Mouse (Mus musculus) large intestine, adult 2 months (tissue): ENCODE results near the gene Tcaf1. TPM values are rescaled to one million over a fixed set of nuclear protein-coding genes. Genes with fewer than 3 reads are reported as not detected.

Source experiments
- DNase-seq: peaks from one replicate; pipeline ENCODE4 v3.0.0-alpha.2; 2012; ENCODE audit warnings: low read depth, low spot score
- WGBS: fragments of 180-500 bp; shearing (Covaris S2); methylation state at CpG from one replicate; pipeline ENCODE4 v1.1.7; 2018; 5-methylcytosine and 5-hydroxymethylcytosine counted together
- polyA plus RNA-seq: library from polyadenylated mRNA; depleted of rRNA; stranded (reverse); fragments of >200 nt; gene quantifications from 2 replicates; pipeline ENCODE4 v1.2.3, GENCODE M21; 2012; rRNA removed

The Tcaf1 gene
- polyA plus RNA-seq: 5.1 and 7.0 TPM in 2 replicates

- 25% methylated on average over 28 of the region's 28 CpGs for WGBS
- no peak for DNase-seq
Measured at GRCm38 (mm10) chr6:42709291-42710211, at the start of gene Tcaf1. TSS of gene Tcaf1 (minus strand) at chr6:42710088.

GRCm38 (mm10) chr6:42756104-42756503 lies 46.2 kb upstream of the Tcaf1 start, which contains the start of gene Olfr38:
TSS of gene Olfr38 (plus strand) at chr6:42756404.
- 81% methylated on average over 1 of the region's 1 CpGs for WGBS
- DNase-seq: no peak

- DNase-seq: no peak
Measured at GRCm38 (mm10) chr6:42747846-42748245, 38.0 kb upstream of the Tcaf1 start.

DNA sequence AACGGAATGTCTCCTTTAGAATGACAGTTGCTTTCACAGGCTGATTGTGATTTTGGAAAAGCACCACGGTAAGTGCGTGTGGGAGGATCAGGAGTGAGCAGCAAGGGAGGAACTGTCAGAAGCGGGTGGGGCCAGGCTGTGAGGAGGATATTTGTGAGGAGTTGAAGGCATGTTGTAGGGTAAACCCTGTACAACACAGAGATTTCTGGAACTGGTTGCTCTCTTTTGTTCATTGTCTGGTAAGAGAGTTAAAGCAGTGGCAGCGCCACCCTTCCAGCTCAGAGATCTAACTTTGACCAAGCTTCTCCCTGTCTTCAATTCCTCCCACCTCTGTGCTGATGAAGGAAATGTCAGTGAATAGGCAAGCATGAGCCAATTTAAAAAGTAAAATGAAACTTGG lies 32.4 kb upstream of the Tcaf1 start:
- 73% methylated on average over 5 of the region's 5 CpGs for WGBS
- no peak for DNase-seq

DNA sequence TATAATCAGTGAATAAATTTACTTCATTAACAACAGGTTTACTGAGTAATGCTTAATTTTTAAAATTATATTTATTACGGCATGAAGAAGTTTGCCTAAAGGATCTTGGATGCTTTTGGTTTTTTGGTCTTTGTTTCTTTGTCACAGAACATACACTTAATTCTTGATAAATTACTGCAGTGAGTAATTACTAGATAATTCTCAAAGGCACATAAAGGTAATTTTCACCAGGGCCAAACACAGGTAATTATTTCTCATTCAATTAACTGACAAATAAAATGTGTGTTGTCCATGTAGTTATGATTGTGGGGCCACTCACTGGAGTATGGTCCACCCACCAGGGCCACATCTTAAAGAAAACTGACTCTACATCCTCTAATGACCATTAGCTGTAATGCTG lies 29.2 kb upstream of the Tcaf1 start, which contains the start of gene Olfr453:
Olfr453 (plus strand) TSS at position 301 of the 400 bp plus-strand sequence.
- DNase-seq: no peak
- 90% methylated on average over 1 of the region's 1 CpGs for WGBS

DNA sequence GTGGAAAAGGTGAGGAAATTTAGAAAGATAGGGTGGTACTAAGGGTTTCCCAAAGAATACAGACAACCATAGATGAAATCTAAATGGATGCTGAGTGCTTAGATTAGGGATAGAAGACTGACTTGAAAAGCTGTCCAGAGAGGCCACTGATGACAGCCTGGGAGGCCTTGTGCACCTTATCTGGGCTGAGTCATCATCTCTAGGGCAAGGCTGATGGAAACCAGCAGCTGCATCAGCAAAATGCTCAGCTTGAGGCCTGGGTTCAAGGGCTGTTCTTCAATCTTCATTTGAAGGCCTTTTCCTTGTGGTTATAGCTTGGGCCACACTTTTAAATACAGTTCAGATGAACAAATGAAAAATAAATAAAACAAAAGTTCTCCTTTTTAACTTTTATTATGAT lies 8.1 kb upstream of the Tcaf1 start:
- DNase-seq: no peak

DNA sequence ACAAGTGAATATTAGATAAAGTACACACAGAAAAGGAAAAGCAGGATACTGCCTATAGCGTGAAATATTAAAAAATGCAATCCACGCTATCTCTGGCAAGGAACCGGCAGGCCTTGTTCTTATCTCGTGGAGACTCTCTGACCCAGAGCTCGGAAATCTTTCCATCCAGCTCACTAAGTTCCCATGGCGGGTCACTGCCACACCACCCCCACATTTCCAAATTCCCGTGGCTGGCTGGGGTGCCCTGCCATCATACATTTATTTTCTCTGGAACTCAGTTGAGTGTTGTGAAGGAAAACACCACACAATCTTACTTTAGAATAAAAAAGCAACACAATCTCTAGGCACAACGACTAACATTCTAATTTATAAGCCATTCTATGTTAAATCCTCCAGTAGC lies 4.8 kb upstream of the Tcaf1 start:
- 80% methylated on average over 8 of the region's 8 CpGs for WGBS
- DNase-seq: no peak

DNA sequence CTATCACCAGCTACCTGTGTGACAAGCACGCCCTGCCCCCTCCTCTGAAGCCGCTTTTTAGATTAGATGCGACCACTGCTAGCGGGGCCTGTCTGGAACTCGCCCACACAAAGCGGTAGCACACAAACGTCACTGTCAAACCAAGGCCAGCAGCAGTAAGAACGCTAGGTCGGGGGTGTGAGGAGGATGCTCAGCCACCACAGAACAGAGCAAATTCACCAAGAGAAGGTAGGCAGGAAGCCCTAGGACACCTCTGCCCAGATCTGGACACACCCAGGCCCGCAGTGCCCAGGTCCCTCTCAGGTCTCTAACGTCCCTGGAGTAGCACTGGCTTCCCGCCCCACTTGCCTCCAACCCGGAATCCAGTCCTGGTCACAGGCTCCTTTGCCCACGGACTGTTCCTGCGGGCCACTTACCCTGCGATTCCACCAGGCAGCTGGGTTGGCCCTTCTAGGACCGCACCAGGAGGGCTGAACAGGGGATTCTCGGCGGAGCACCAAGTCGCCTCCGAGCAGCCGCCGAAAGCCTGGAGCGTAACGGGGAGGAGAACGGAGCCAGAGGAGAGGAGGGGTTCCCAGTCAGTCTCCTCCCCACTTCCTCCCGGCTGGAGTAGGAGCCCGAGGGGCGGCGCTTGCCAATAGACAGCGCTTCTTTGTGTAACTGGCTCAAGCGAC lies 17.2 kb downstream of the Tcaf1 start:
- under 1% methylated on average over 32 of the region's 32 CpGs for WGBS
- peak; percentile 39 for DNase-seq

GRCm38 (mm10) chr6:42692154-42692516 lies 17.8 kb downstream of the Tcaf1 start:
- WGBS: 1% methylated on average over 10 of the region's 10 CpGs
- DNase-seq: no peak

DNA sequence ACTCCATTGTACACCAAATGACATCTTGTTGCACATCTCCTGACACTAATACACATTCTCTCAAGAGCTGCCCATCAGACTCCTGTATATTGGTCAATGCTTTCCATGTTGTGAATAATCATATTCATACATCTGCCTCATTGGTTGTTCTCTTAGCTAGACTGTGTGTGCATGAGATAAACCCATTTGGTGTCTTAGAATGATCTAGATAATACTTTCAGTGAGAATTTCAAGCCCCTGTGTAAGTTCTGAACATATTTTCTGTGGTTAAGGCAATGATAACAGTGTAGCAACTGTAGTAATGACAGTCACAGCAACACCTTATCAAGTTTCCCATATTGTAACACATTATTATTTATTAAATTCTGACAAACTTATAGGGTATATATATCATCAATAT lies 20.1 kb downstream of the Tcaf1 start:
- DNase-seq: no peak

DNA sequence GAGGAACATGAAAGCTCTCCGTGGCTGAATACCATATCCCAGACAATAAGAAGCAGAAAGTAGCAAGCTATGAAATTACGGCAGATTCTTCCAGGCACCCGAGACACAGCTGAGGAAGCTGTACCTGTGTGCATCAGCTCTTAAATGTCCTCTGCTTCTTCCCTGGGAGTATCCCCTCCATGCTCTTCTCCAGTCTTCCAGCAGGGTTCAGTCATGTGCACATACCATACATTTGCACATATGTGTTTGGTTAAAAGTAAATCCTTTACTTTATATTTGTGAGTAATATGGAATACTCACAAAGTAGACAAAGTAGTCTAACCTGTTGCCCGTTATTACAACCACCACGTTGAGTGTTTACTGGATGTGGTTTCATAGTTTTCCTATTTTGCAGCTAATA lies 22.0 kb downstream of the Tcaf1 start:
- DNase-seq: no peak
- WGBS: 86% methylated on average over 5 of the region's 5 CpGs

GRCm38 (mm10) chr6:42680077-42680476 lies 29.8 kb downstream of the Tcaf1 start:
- WGBS: 83% methylated on average over 7 of the region's 7 CpGs
- DNase-seq: no peak

GRCm38 (mm10) chr6:42676011-42676410 lies 33.9 kb downstream of the Tcaf1 start:
- DNase-seq: no peak
- 96% methylated on average over 3 of the region's 3 CpGs for WGBS

DNA sequence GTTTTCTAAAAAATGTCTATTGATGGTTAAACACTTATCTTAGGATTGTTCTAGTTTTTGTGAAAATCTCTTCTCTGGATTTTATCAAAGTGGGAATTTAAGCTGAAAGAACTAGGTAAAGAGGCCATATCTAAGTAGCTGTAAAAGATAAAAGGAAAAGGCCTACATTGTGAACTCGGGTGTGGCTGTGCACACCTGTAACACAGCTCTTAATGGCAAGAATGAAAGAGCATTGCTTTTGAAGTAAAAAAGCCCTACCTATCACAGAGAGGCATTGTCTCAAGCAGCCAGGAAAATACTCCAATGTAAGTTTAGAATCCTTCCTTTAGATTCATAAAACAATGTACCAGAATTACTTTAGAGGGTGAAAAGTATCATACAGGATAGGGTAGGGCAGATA lies 38.1 kb downstream of the Tcaf1 start:
- WGBS: 23% methylated on average over 1 of the region's 1 CpGs
- DNase-seq: peak; percentile 3

DNA sequence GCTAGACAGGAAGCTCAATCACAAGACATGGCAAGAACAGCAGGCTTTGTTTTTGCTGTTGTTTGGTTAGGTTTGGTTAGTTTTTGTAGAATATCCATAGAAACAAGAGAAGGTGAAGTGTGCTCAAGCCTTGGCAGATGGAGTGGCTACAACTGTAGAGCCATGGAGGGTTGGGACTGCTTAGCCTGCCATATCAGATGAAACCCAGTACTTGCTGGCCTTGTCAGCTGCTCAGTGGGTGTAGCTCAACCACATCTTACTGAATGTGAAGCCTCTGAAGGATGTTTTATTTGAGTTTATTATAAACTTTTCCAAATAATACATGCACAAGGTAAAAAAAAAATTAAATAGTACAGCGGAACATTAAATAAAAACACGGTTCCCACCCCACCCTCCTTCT lies 42.2 kb downstream of the Tcaf1 start:
- 76% methylated on average over 2 of the region's 2 CpGs for WGBS
- DNase-seq: no peak

- WGBS: 72% methylated on average over 2 of the region's 2 CpGs
- no peak for DNase-seq
Measured at GRCm38 (mm10) chr6:42661739-42662138, 48.1 kb downstream of the Tcaf1 start.

DNA sequence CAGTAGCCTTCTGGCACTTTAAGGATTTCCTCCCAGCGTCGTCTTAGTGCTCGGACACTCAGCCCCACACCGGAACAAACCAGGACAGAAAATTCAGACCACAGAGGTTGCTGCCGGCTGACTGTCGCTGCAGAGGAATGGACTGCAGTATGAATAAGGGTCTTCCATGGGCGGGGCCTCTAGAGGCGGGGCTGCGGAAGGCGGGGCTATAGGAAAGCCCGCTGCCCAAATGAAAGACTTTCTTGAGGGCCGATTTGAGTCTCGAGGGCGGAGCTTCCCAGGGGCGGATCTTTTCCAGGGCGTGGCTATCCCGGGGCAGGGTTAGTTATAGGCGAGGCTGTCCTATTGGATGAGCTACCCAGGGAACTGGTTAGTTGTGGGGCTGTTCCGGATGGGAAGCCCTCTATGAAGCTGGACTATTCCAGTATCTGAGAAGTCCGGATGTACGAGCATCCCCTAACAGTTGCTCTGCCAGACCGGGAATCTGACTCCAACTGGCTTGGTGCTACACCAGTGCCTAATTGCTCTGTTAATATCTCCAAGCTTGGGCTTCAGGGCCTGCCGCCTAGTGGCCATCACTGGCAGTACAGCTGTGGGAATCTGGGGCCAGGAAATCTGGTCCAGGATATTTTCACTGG lies 64.9 kb downstream of the Tcaf1 start, which contains the start of gene Tcaf2:
Tcaf2 (minus strand) TSS at position 343 of the 638 bp plus-strand sequence.
- peak; percentile 87 for DNase-seq
- under 1% methylated on average over 23 of the region's 23 CpGs for WGBS

GRCm38 (mm10) chr6:42634393-42634792 lies 75.5 kb downstream of the Tcaf1 start:
- WGBS: 90% methylated on average over 5 of the region's 5 CpGs
- DNase-seq: no peak

- WGBS: 52% methylated on average over 4 of the region's 4 CpGs
- DNase-seq: no peak
Measured at GRCm38 (mm10) chr6:42631395-42631794, 78.5 kb downstream of the Tcaf1 start.
